Mouse (Mus musculus) ovary, postnatal 14 days (tissue): Measurements from ENCODE around the gene Siah2.

Source experiments
- DNase-seq: peaks from one replicate; pipeline ENCODE4 v3.0.0; 2022; ENCODE audit warnings: low spot score

The Siah2 gene

GRCm38 (mm10) chr3:58695044-58695443, 2.8 kb upstream of the Siah2 start:
- no peak for DNase-seq

GRCm38 (mm10) chr3:58693331-58693730, 1.1 kb upstream of the Siah2 start:
- DNase-seq = no peak

GRCm38 (mm10) chr3:58691374-58691939, 743 bp downstream of the Siah2 start:
- peak; percentile 17 for DNase-seq

- peak; percentile 24 for DNase-seq
These were observed 1.4 kb downstream of the Siah2 start for GRCm38 (mm10) chr3:58690619-58691373.

GRCm38 (mm10) chr3:58689721-58690120, 2.5 kb downstream of the Siah2 start:
- no peak for DNase-seq

GRCm38 (mm10) chr3:58689105-58689504, 3.1 kb downstream of the Siah2 start:
- DNase-seq = no peak

GRCm38 (mm10) chr3:58688551-58688950, 3.6 kb downstream of the Siah2 start:
- no peak for DNase-seq

- DNase-seq = no peak
These were observed 5.3 kb downstream of the Siah2 start for GRCm38 (mm10) chr3:58686922-58687284.

GRCm38 (mm10) chr3:58686206-58686921, 5.8 kb downstream of the Siah2 start:
- no peak for DNase-seq

- DNase-seq = no peak
These were observed 6.8 kb downstream of the Siah2 start for GRCm38 (mm10) chr3:58685396-58685795.

- DNase-seq = no peak
These were observed 8.9 kb downstream of the Siah2 start for GRCm38 (mm10) chr3:58683346-58683745.

- no peak for DNase-seq
These were observed 9.9 kb downstream of the Siah2 start for GRCm38 (mm10) chr3:58682336-58682735.

GRCm38 (mm10) chr3:58681831-58682230, 10.4 kb downstream of the Siah2 start:
- no peak for DNase-seq

GRCm38 (mm10) chr3:58680943-58681637, 11.1 kb downstream of the Siah2 start:
- no peak for DNase-seq

GRCm38 (mm10) chr3:58679996-58680395, 12.2 kb downstream of the Siah2 start:
- no peak for DNase-seq

- DNase-seq = no peak
These were observed 13.3 kb downstream of the Siah2 start for GRCm38 (mm10) chr3:58678905-58679304.

GRCm38 (mm10) chr3:58678384-58678783, 13.8 kb downstream of the Siah2 start:
- no peak for DNase-seq

GRCm38 (mm10) chr3:58677615-58678014, 14.6 kb downstream of the Siah2 start:
- no peak for DNase-seq

- no peak for DNase-seq
These were observed 18.9 kb downstream of the Siah2 start for GRCm38 (mm10) chr3:58673295-58673694.

- no peak for DNase-seq
These were observed 19.6 kb downstream of the Siah2 start for GRCm38 (mm10) chr3:58672481-58673183.

- no peak for DNase-seq
These were observed 20.5 kb downstream of the Siah2 start for GRCm38 (mm10) chr3:58671616-58672250.
